Mouse (Mus musculus) spleen, adult 2 months (tissue): ENCODE data around the gene Rcsd1.

Experiments
- CTCF ChIP-seq: fragments of 200-500 bp; IDR thresholded peaks from 2 replicates; pipeline ENCODE4 v1.5.1; 2011; ENCODE audit warnings: mild to moderate bottlenecking, inconsistent platforms; ENCODE audit not compliant: insufficient read depth, insufficient read length, insufficient replicate concordance; ENCODE audit errors: extremely low read depth
- POLR2A ChIP-seq: fragments of 200-500 bp; IDR thresholded peaks from 2 replicates; pipeline ENCODE4 v1.6.1; 2011; ENCODE audit warnings: low read depth, low read length, inconsistent platforms

GRCm38 (mm10) chr1:165695392-165696014, 14.1 kb downstream of the Rcsd1 start:
- TF ChIP-seq CTCF = no peak
- no peak for TF ChIP-seq POLR2A
